Mouse (Mus musculus) urinary bladder, postnatal 14 days (tissue): ENCODE data around the gene Fto.

Source experiments
- DNase-seq: peaks from one replicate; pipeline ENCODE4 v3.0.0; 2021; ENCODE audit warnings: low spot score

The Fto gene

GRCm38 (mm10) chr8:91324271-91324670 lies 10.9 kb downstream of the Fto start:
- DNase-seq = no peak

- no peak for DNase-seq
These were observed 11.6 kb downstream of the Fto start for GRCm38 (mm10) chr8:91324916-91325315.

GRCm38 (mm10) chr8:91326018-91326417 lies 12.7 kb downstream of the Fto start:
- DNase-seq = no peak

- no peak for DNase-seq
These were observed 13.6 kb downstream of the Fto start for GRCm38 (mm10) chr8:91326946-91327345.

- no peak for DNase-seq
These were observed 14.3 kb downstream of the Fto start for GRCm38 (mm10) chr8:91327471-91328205.

- no peak for DNase-seq
These were observed 15.7 kb downstream of the Fto start for GRCm38 (mm10) chr8:91329056-91329455.

GRCm38 (mm10) chr8:91329461-91329850 lies 16.1 kb downstream of the Fto start:
- DNase-seq = no peak

- no peak for DNase-seq
These were observed 25.2 kb downstream of the Fto start for GRCm38 (mm10) chr8:91338389-91339154.

GRCm38 (mm10) chr8:91339651-91340050 lies 26.3 kb downstream of the Fto start:
- DNase-seq = no peak

GRCm38 (mm10) chr8:91340746-91341145 lies 27.4 kb downstream of the Fto start:
- DNase-seq = no peak

GRCm38 (mm10) chr8:91342196-91342595 lies 28.9 kb downstream of the Fto start:
- no peak for DNase-seq

GRCm38 (mm10) chr8:91342798-91343197 lies 29.5 kb downstream of the Fto start:
- no peak for DNase-seq

GRCm38 (mm10) chr8:91344659-91345058 lies 31.3 kb downstream of the Fto start:
- DNase-seq = no peak

GRCm38 (mm10) chr8:91347146-91347545 lies 33.8 kb downstream of the Fto start:
- DNase-seq = no peak

GRCm38 (mm10) chr8:91347595-91347994 lies 34.3 kb downstream of the Fto start:
- DNase-seq = no peak

- no peak for DNase-seq
These were observed 36.5 kb downstream of the Fto start for GRCm38 (mm10) chr8:91349816-91350215.

GRCm38 (mm10) chr8:91350628-91351027 lies 37.3 kb downstream of the Fto start:
- no peak for DNase-seq

GRCm38 (mm10) chr8:91352598-91352997 lies 39.3 kb downstream of the Fto start:
- DNase-seq = no peak

GRCm38 (mm10) chr8:91353062-91353461 lies 39.7 kb downstream of the Fto start:
- no peak for DNase-seq

GRCm38 (mm10) chr8:91353907-91354306 lies 40.6 kb downstream of the Fto start:
- no peak for DNase-seq

- no peak for DNase-seq
These were observed 42.1 kb downstream of the Fto start for GRCm38 (mm10) chr8:91355301-91355905.

GRCm38 (mm10) chr8:91355956-91356699 lies 42.8 kb downstream of the Fto start:
- DNase-seq = no peak
